Mouse (Mus musculus) left cerebral cortex, adult 9 months (tissue): ENCODE data around the gene Trib2.

Experiments used
- DNase-seq, 2 experiments: peaks; one replicate each; pipeline ENCODE4 v3.0.0; 2022; ENCODE audit warnings: low spot score in 2 of 2

The Trib2 gene

GRCm38 (mm10) chr12:15768536-15768935, 48.2 kb downstream of the Trib2 start:
- DNase-seq, result no peak

GRCm38 (mm10) chr12:15765996-15766395, 50.7 kb downstream of the Trib2 start:
- peak in 1 of 2 experiments; percentile 47 for DNase-seq

- no peak for DNase-seq
Measured at GRCm38 (mm10) chr12:15765238-15765637, 51.5 kb downstream of the Trib2 start.

- peak; percentile 75 to 91 for DNase-seq
Measured at GRCm38 (mm10) chr12:15761453-15762116, 55.1 kb downstream of the Trib2 start.

GRCm38 (mm10) chr12:15760684-15761083, 56.0 kb downstream of the Trib2 start:
- DNase-seq, result peak in 1 of 2 experiments; percentile 22

- DNase-seq, result peak; percentile 57 to 82
Measured at GRCm38 (mm10) chr12:15758866-15759265, 57.9 kb downstream of the Trib2 start.

GRCm38 (mm10) chr12:15757351-15757750, 59.4 kb downstream of the Trib2 start:
- peak in 1 of 2 experiments; percentile 39 for DNase-seq

- DNase-seq, result no peak
Measured at GRCm38 (mm10) chr12:15755030-15755690, 61.6 kb downstream of the Trib2 start.

- no peak for DNase-seq
Measured at GRCm38 (mm10) chr12:15754602-15755001, 62.1 kb downstream of the Trib2 start.

- DNase-seq, result no peak
Measured at GRCm38 (mm10) chr12:15749646-15750195, 67.0 kb downstream of the Trib2 start.

GRCm38 (mm10) chr12:15745752-15746151, 71.0 kb downstream of the Trib2 start:
- DNase-seq, result no peak
